In genomic region chr12:71561918-71562572, GRCm38 (mm10) we compare ENCODE assay signal across 17 mouse cellular contexts.
A peak's percentile ranks its signal among the peaks of the same experiment; 100 is the strongest.
DNase-seq lines count a peak whose midpoint lies in the region; ATAC-seq and TF ChIP-seq lines count a peak whose summit lies in the region.
"Had no signal": no experiment of that assay in that cellular context is flagged by ENCODE, and none has a peak within 500 bp of the region (broad histone marks: within the 10 kb centered on the region; RNA-seq: fewer than 3 reads in every experiment).

No protein-coding gene starts in this region.

- no peak overlapping the region for H3K9ac ChIP-seq in liver, embryonic 11.5 days (ENCODE audit: low read depth, low read length)
- H3K9ac ChIP-seq in liver, postnatal 0 days (replicated peaks) = no peak overlapping the region
- H3K9ac ChIP-seq in forebrain, embryonic 15.5 days (replicated peaks) = no peak overlapping the region
- H3K9ac ChIP-seq in midbrain, embryonic 15.5 days = no peak overlapping the region
- H3K9ac ChIP-seq: lung, embryonic 15.5 days had no signal

- DNase-seq in heart, adult 11 months = peak; percentile 83
- no peak for DNase-seq in heart, adult 18-20 months
- DNase-seq in liver, embryonic 11.5 days (ENCODE audit: low spot score) = no peak
- DNase-seq in liver, postnatal 0 days = no peak
- no peak for DNase-seq in thymus, postnatal 36 days
- DNase-seq in layer of hippocampus, adult 18-20 months (ENCODE audit: low spot score in 2 of 2) = no peak
- DNase-seq: adrenal gland, adult 8-10 months; cerebellum, postnatal 10 days; gastrocnemius, postnatal 14 days; heart, postnatal 14 days; kidney, postnatal 4 days; thymus, postnatal 14 days had no signal

- no peak overlapping the region for H3K27ac ChIP-seq in liver, embryonic 11.5 days (ENCODE audit: low read depth, low read length)
- no peak overlapping the region for H3K27ac ChIP-seq in liver, postnatal 0 days (ENCODE audit: low read depth)
- H3K27ac ChIP-seq in forebrain, embryonic 15.5 days (replicated peaks) = peak overlapping the region; percentile 35
- no peak overlapping the region for H3K27ac ChIP-seq in midbrain, embryonic 15.5 days
- H3K27ac ChIP-seq: lung, embryonic 15.5 days had no signal

- TF ChIP-seq EP300 in liver, postnatal 0 days (IDR thresholded peaks at IDR 0.05; ENCODE audit: low read depth) = no peak

- no peaks in the 10 kb centered on the region for H3K27me3 ChIP-seq in liver, embryonic 11.5 days (replicated peaks; ENCODE audit: control insufficient read depth, insufficient read depth, low read length)
- H3K27me3 ChIP-seq in liver, postnatal 0 days (ENCODE audit: insufficient read depth, low read length) = no peaks in the 10 kb centered on the region
- H3K27me3 ChIP-seq in forebrain, embryonic 15.5 days = no peaks in the 10 kb centered on the region
- no peaks in the 10 kb centered on the region for H3K27me3 ChIP-seq in midbrain, embryonic 15.5 days (replicated peaks)
- H3K27me3 ChIP-seq: lung, embryonic 15.5 days had no signal

- 76% methylated on average over 8 of the region's 8 CpGs for WGBS in liver, embryonic 11.5 days
- 73% methylated on average over 8 of the region's 8 CpGs for WGBS in liver, postnatal 0 days (ENCODE audit: insufficient replicate concordance)
- 86% methylated on average over 8 of the region's 8 CpGs for WGBS in forebrain, embryonic 15.5 days
- WGBS in midbrain, embryonic 15.5 days = 88% methylated on average over 8 of the region's 8 CpGs

- H3K36me3 ChIP-seq in liver, embryonic 11.5 days (ENCODE audit: control insufficient read depth, insufficient read depth, low read length) = no peaks in the 10 kb centered on the region
- H3K36me3 ChIP-seq in liver, postnatal 0 days (replicated peaks; ENCODE audit: insufficient read depth, low read length) = no peaks in the 10 kb centered on the region
- no peaks in the 10 kb centered on the region for H3K36me3 ChIP-seq in forebrain, embryonic 15.5 days
- H3K36me3 ChIP-seq in midbrain, embryonic 15.5 days (replicated peaks) = no peaks in the 10 kb centered on the region
- H3K36me3 ChIP-seq: lung, embryonic 15.5 days had no signal

- no peak overlapping the region for H3K4me3 ChIP-seq in liver, embryonic 11.5 days (ENCODE audit: low read depth, low read length)
- no peak overlapping the region for H3K4me3 ChIP-seq in liver, postnatal 0 days (ENCODE audit: low read depth, low read length)
- no peak overlapping the region for H3K4me3 ChIP-seq in forebrain, embryonic 15.5 days
- no peak overlapping the region for H3K4me3 ChIP-seq in midbrain, embryonic 15.5 days
- H3K4me3 ChIP-seq: lung, embryonic 15.5 days had no signal

- H3K4me1 ChIP-seq in liver, embryonic 11.5 days (replicated peaks; ENCODE audit: control insufficient read depth, insufficient read depth, low read length) = no peaks in the 10 kb centered on the region
- no peaks in the 10 kb centered on the region for H3K4me1 ChIP-seq in liver, postnatal 0 days (ENCODE audit: insufficient read depth)
- H3K4me1 ChIP-seq in forebrain, embryonic 15.5 days = peaks cover 24% of the 10 kb centered on the region
- H3K4me1 ChIP-seq in midbrain, embryonic 15.5 days = peaks cover 6% of the 10 kb centered on the region
- H3K4me1 ChIP-seq: lung, embryonic 15.5 days had no signal

- no peak for TF ChIP-seq CTCF in liver, postnatal 0 days (IDR thresholded peaks at IDR 0.05; ENCODE audit: low read depth)

- no peaks in the 10 kb centered on the region for H3K9me3 ChIP-seq in liver, embryonic 11.5 days (ENCODE audit: control insufficient read depth, low read length)
- H3K9me3 ChIP-seq in liver, postnatal 0 days (ENCODE audit: low read length) = no peaks in the 10 kb centered on the region
- H3K9me3 ChIP-seq in forebrain, embryonic 15.5 days = no peaks in the 10 kb centered on the region
- no peaks in the 10 kb centered on the region for H3K9me3 ChIP-seq in midbrain, embryonic 15.5 days
- H3K9me3 ChIP-seq: lung, embryonic 15.5 days had no signal

- no peak overlapping the region for H3K4me2 ChIP-seq in liver, embryonic 11.5 days
- no peak overlapping the region for H3K4me2 ChIP-seq in liver, postnatal 0 days (ENCODE audit: low read depth, low read length)
- H3K4me2 ChIP-seq in forebrain, embryonic 15.5 days (replicated peaks) = no peak overlapping the region
- H3K4me2 ChIP-seq in midbrain, embryonic 15.5 days = no peak overlapping the region
- H3K4me2 ChIP-seq: heart, embryonic 11.5 days; lung, embryonic 15.5 days had no signal

- 0 out of 2 replicates have a peak, but pooled peaks have one; percentile 18 for ATAC-seq in liver, embryonic 11.5 days (replicated peaks; ENCODE audit: low FRiP score)
- no peak for ATAC-seq in liver, postnatal 0 days
- ATAC-seq in forebrain, embryonic 15.5 days (replicated peaks) = no peak
- ATAC-seq in midbrain, embryonic 15.5 days (replicated peaks) = 0 out of 2 replicates have a peak, but pooled peaks have one; percentile 45
- ATAC-seq: intestine, postnatal 0 days had no signal

Comparison
In these comparisons a context has a peak if more than half of its experiments do, and no peak if none do; other contexts are left out.
1. ATAC-seq: peak in liver, embryonic 11.5 days (single experiment) and midbrain, embryonic 15.5 days (single experiment); none in liver, postnatal 0 days (single experiment) and forebrain, embryonic 15.5 days (single experiment).